Mouse (Mus musculus): ENCODE data around the gene Cyp3a44.
"Not testable (repeated sequence)": the region's sequence is repeated elsewhere in the genome, so short reads cannot be mapped to it uniquely, and the experiment has no call there.

Cyp3a44 gene

GRCm38 (mm10) chr5:145805796-145806195 is at the start of gene Cyp3a44:
Gene Cyp3a44 (minus strand): TSS chr5:145805874.
- not testable (repeated sequence) for DNase-seq (ENCODE audit: low spot score)

DNA sequence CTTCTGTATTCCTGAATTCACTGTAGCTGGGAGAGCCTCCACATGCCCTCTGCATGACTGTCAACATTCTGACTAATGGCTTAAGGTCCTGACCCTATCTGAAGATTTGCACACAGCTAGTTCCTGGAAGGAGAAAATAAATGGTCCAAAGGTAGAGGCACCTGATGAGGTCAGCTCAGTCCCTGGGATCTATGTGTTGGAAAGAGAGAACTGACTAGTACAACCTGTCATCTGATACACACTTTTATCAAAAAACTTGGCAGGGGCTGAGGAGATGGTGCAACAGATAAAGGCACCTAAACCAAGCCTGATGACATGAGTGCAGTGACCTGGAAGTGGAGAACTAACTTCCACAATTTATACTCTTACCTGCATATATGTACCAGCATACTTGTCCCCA is 5.4 kb downstream of the Cyp3a44 start:
- not testable (repeated sequence) for DNase-seq (ENCODE audit: low spot score)

GRCm38 (mm10) chr5:145793232-145793631 is 12.4 kb downstream of the Cyp3a44 start:
- not testable (repeated sequence) for DNase-seq (ENCODE audit: low spot score)

DNA sequence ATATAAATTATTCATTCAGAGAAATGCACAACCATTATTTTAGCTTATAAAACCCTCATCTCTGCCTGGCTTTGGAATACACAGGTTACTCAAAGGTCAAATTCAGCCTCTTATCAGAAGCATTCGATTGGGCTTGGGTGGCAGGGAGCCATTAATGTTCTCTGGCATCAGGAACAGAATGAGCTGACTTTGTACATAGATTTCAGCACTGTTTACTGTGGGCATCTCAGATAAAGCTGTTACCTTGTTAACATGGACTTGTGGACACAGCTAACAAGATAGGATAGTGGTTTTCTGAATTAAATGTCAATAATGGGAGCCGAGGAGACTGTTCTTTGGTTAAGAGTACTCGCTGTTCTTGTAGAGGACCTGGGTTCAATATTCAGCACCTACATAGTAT is 68.2 kb downstream of the Cyp3a44 start:
- DNase-seq (ENCODE audit: low spot score): not testable (repeated sequence)

All from layer of hippocampus, adult 9-10 months (tissue).